Mouse (Mus musculus) lung, postnatal 36 days (tissue): ENCODE measurements around the gene Iqsec3.

ENCODE experiments used
- DNase-seq: peaks from one replicate; pipeline ENCODE4 v3.0.0; 2022; ENCODE audit warnings: mixed read lengths

Gene Iqsec3

GRCm38 (mm10) chr6:121453776-121454175 is 19.7 kb downstream of the Iqsec3 start:
- DNase-seq, result no peak

- DNase-seq, result no peak
Measured at GRCm38 (mm10) chr6:121451703-121452102, 21.8 kb downstream of the Iqsec3 start.

GRCm38 (mm10) chr6:121440696-121441220 is 32.7 kb downstream of the Iqsec3 start:
- DNase-seq, result no peak

- DNase-seq, result no peak
Measured at GRCm38 (mm10) chr6:121424830-121425229, 48.6 kb downstream of the Iqsec3 start.

GRCm38 (mm10) chr6:121424403-121424802 is 49.1 kb downstream of the Iqsec3 start:
- DNase-seq, result no peak

GRCm38 (mm10) chr6:121412558-121413297 is 60.8 kb downstream of the Iqsec3 start:
- DNase-seq, result no peak

- no peak for DNase-seq
Measured at GRCm38 (mm10) chr6:121407571-121408011, 65.9 kb downstream of the Iqsec3 start.

- no peak for DNase-seq
Measured at GRCm38 (mm10) chr6:121405311-121405710, 68.2 kb downstream of the Iqsec3 start.

- no peak for DNase-seq
Measured at GRCm38 (mm10) chr6:121402661-121403244, 70.7 kb downstream of the Iqsec3 start.

GRCm38 (mm10) chr6:121401826-121402660 is 71.4 kb downstream of the Iqsec3 start:
- no peak for DNase-seq

- DNase-seq, result no peak
Measured at GRCm38 (mm10) chr6:121401140-121401539, 72.3 kb downstream of the Iqsec3 start.

- no peak for DNase-seq
Measured at GRCm38 (mm10) chr6:121392610-121393252, 80.7 kb downstream of the Iqsec3 start.

- DNase-seq, result no peak
Measured at GRCm38 (mm10) chr6:121385397-121385796, 88.1 kb downstream of the Iqsec3 start.

- no peak for DNase-seq
Measured at GRCm38 (mm10) chr6:121382071-121382470, 91.4 kb downstream of the Iqsec3 start.

- no peak for DNase-seq
Measured at GRCm38 (mm10) chr6:121380576-121380975, 92.9 kb downstream of the Iqsec3 start.

GRCm38 (mm10) chr6:121378256-121378655 is 95.2 kb downstream of the Iqsec3 start:
- DNase-seq, result no peak

GRCm38 (mm10) chr6:121376159-121376558 is 97.3 kb downstream of the Iqsec3 start:
- no peak for DNase-seq

- DNase-seq, result no peak
Measured at GRCm38 (mm10) chr6:121371197-121371980, 102.1 kb downstream of the Iqsec3 start.

GRCm38 (mm10) chr6:121367099-121367498 is 106.4 kb downstream of the Iqsec3 start:
- no peak for DNase-seq

- DNase-seq, result peak; percentile 32
Measured at GRCm38 (mm10) chr6:121366537-121366936, 106.9 kb downstream of the Iqsec3 start.

- no peak for DNase-seq
Measured at GRCm38 (mm10) chr6:121363956-121364355, 109.5 kb downstream of the Iqsec3 start.

- DNase-seq, result no peak
Measured at GRCm38 (mm10) chr6:121363061-121363460, 110.4 kb downstream of the Iqsec3 start.
